Mouse (Mus musculus) spleen, adult 12 weeks (tissue): ENCODE data around the gene Gfra1.

Experiments used
- DNase-seq: peaks from one replicate; pipeline ENCODE4 v3.0.0; 2022; ENCODE audit warnings: low spot score

Gfra1 gene

DNA sequence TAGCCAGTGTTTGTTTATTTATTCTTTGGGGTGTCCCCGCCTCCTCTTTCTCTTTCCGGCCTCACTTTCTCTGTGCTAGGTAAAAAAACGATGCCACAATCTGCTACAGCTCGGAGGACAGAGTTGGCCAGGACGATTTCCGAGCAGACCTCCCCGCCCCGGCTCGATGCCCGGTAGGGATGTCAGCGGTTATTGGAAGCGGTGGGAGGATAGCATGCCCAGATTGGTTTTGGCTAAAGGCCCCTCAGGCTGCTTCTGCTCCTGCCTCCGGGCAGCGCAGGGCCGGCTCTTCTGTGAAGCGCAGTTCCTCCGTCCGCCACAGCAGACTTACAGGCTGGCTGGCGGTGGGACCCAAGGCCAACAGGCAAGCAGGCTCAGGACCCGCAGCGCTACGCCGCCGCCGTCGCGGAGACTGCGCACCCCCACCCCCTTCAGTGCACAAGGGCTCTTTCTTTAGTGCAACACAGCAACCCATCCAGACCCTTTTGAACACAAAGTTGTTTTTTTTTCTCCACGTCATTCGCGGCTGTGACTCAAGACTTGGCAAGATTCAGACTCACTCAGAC, at the start of gene Gfra1:
Gene Gfra1, minus strand, starts transcription at position 414 of the 566 bp plus-strand sequence.
- DNase-seq: no peak

DNA sequence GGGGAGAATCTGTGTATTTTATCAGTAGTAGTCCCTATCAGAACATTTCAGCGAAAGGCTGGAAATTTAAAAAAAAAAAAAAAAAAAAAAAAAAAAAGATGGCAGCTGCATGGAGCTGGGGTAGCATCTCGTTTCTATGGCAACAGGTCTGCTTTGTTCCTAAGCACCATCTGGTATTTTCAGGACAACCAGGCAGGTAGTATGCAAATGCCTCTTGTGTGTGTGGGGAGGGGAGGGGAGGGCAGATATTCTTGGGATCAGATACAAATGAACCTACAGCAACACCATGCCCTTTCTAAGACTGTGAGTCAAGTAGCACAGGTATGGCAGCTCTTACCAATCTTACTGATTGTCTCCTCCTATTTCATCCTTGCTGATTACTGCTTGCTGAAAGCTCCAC, 44.3 kb upstream of the Gfra1 start:
- DNase-seq: no peak

DNA sequence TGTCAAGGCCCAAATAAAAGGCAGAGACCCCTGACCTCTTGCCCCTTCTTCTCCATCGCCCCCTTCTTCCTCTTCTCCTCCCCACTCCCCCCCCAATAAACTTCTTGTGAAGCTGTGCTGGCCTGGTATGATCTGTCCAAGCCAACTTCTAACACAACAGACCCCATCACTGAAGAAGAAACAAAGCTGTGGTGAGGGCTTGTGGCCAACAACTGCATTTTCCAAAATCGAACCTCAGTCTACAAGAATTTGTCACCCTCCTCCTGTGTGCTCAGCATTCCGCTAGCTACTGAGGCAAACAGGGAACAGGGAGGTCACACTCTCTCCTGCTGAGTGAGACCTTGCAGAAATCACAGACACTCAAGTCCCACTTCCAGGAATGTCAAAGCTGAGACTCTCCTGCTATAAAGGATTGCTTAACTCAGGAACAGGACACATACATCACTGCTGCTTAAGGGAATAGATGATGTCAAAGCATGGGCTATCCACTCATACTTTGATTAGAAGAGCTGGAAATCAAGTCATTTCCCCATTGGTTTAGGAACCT, 43.8 kb upstream of the Gfra1 start:
- no peak for DNase-seq

DNA sequence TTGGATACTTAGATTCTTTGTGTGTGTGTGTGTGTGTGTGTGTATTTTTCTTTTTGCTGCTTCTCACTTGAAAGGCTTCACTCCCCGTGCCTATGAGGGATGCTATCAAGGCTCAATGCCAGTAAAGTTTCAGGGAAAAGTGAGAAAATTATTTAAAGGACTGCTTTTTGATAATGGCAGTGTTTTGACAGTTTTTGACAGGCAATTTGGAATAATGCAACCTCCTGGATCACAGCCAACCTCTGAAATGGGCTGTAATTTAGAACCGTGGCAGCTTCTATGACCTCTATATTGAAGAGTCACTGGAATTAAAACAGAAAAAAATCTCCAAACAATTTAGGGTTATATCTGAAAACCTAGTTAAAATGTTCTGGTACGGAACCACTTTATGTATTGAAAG, 41.4 kb upstream of the Gfra1 start:
- no peak for DNase-seq

GRCm38 (mm10) chr19:58486686-58487085, 31.0 kb upstream of the Gfra1 start:
- no peak for DNase-seq

DNA sequence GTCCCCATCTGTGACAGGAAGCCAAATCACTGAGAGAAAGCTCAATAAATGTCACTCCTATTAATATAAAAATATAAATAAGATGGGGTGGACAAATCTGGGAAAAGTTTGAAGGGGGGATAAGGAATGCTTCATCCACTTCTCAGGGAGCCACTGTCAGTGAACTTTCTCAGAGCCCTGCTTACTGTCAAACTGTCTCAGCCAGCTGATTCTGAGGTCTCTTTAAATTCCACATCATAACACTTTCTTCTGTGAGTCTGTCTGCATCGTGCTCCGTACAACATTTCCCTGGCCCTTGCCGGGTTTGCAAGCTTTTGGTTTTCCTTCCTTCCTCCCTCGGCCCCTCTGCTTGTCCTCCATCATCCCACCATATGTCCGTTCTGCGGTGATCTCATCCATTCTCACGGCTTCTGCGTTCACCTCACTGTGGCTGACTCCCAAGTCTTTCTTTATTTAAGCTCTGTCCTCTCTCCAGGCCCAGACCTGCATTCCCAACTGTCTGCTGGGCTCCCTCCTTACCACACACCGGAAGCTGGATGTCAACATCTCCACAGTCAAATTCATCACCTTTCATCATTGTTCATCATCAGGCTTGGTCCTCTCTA, 26.8 kb upstream of the Gfra1 start:
- no peak for DNase-seq

DNA sequence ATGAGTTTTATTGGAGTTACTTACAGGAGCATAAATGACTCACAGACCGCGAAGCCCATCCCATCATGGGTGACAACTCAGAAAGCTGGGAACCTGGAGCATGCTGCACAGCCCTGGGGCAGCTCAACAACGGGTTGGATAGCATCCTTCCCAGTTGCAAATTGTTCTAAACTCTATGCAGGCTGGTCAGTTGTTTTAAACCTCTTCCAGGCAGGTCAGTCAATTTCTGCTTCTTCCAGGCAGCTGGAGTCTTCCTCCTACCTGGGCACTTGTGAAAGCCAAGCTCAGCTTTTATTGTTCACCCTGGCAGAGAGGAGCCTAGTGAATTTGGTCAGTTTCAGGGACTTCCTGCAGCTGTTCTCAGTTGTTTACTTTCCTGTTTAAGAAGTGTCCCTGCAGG, 18.5 kb upstream of the Gfra1 start:
- DNase-seq: no peak

GRCm38 (mm10) chr19:58469421-58469820, 13.7 kb upstream of the Gfra1 start:
- DNase-seq: peak; percentile 26

- no peak for DNase-seq
Measured at GRCm38 (mm10) chr19:58468331-58468730, 12.6 kb upstream of the Gfra1 start.

DNA sequence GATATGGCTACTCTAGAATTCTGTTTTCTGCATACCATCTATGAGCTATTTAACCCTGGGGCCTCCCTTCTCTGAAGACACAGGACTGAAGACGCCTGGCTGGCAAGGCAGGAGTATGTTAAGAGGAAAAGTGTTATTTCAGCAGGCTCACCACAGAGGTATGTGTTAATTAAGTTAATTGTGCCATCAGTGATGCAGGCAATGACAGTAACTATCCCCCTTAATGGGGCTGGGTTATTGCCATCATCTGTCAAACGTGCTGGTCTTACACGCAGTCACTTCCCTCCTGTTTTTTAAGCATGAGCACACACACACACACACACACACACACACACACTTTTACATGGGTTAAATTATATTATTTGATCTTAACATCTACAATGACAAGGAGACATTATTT, 8.0 kb upstream of the Gfra1 start:
- DNase-seq: no peak

- no peak for DNase-seq
Measured at GRCm38 (mm10) chr19:58460361-58461022, 4.8 kb upstream of the Gfra1 start.

DNA sequence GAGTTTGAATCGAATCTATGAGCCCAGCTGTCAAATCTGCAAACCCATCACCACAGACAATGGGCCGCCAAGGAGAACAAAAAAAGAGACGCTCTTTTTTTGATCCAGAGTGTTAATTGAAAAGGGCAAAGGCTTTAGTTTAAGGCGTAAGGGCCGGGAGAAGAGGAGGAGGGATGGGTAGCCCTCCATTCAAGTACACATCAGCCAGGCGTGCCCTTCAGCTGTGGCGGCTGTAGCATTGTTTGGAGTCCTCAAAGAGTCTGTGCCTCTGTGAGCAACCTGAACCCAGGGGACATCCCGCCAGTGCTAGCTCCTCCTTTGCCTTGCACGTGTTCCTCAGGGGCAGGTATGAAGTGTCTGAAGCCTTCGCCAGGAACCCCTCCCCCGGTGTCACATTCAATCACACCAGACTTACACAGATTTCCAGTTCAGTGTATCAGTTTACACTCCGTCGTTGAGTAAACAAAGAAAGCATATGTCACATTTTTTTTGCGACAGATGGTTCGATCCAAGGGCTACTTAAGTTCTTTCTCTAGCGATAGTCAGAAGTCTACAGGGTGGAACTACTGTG, 867 bp upstream of the Gfra1 start:
- DNase-seq: no peak

DNA sequence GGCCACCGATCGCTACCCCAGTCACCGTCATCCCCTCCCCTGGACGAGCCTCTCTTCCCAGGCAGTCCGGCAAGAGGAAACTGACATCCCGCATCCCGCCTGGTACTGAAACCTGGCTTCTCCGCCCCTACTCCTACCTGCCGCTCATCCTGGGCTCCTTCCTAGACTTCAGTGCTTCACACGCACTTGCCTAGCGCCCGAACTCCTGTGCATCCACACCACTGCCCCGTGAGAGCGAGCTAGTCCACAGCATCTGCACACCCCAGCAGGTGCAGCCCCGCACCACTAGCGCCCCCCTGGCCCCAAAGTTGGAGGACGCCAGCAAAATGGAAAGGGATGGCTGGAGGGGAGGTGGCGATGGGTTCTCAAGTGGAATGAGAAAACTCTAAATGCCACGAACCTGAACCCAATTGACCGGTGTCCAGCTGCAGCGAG, 631 bp downstream of the Gfra1 start:
- DNase-seq: no peak

DNA sequence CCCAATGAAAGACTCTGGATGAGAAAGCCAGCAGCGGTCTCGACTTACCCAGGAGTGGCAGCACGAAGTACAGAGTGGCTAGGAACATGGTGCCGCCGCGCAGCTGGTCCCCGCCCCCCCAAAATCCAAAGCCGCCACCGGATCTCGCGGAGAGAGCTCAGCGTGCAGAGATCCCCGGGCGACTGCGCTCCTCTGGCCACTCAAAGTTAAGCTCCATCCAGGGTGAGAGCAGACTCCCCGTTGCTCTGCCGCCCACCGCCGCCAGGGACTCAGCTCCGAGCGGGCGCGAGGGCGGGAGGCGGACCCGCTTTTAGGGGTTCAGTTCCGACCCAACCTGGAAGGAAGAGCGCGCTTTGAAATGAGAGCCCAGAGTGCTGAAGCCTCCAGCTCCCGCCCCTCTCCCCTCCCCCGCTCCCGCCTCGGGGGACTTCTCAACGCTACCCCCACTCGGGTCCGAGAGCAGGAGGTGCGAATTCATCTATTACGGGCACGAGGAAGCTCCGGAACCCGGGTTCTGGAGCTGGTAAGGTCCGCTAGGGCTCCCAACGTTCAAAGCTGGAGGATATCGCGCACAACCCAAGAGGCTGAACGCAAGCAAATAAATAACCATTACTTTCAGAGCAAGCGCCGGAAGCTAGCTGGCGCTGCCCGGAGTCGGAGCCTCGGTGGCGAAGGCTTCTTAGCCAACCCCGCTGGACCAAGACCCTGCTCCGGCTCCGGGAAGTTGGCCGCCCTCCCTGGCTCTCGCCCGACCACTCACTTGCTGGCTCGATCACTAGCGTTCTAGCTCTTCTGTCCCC, 1.2 kb downstream of the Gfra1 start:
- DNase-seq: no peak

DNA sequence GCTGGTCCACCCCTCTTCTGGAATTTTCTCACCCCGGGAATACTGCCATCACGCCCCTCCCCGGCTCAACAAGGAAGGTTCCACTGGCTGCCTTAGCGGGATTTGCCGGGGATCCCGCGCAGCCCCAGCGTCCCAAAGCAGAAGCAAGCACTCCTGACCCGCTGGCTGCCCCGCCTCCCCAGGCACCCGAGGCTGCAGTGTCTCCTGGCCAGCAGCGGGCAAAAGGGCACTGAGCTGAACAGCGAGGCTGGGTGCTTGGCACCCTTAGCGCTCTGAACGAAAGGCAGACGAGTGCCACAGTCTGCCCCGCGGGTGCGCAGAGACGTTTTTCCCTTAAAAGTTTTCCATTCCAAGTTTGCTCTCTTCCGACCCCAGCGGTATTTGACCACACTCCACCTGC, 2.1 kb downstream of the Gfra1 start:
- no peak for DNase-seq

GRCm38 (mm10) chr19:58452941-58453551, 2.7 kb downstream of the Gfra1 start:
- no peak for DNase-seq

GRCm38 (mm10) chr19:58452178-58452819, 3.4 kb downstream of the Gfra1 start:
- DNase-seq: no peak

DNA sequence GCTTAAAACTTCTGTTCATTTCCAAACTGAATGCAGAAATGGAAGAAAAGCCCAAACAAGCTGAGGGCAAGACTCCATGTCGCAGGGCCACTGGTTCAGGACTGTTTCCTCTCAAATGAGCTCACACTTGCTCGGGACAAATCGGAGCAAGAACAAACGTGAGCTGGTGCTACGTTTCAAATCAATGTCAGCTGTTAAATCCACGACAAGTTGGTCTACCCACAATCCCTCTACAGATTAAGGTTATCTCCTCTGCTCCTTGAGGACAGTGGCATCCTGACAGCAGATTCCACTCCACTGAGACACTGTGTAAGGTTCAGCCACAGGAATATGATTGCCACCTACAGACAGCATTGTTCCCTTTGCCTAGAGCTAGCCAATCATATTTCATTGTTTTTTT, 4.4 kb downstream of the Gfra1 start:
- DNase-seq: no peak

GRCm38 (mm10) chr19:58450716-58451115, 5.0 kb downstream of the Gfra1 start:
- no peak for DNase-seq

GRCm38 (mm10) chr19:58442785-58443732, 12.7 kb downstream of the Gfra1 start:
- DNase-seq: no peak
